Mouse (Mus musculus): ENCODE data around the gene Zfp423. TPM values are rescaled to one million over a fixed set of nuclear protein-coding genes. Genes with fewer than 3 reads are reported as not detected.

Gene Zfp423
- polyA plus RNA-seq, 1 experiment from 2014 or later: 25.2 TPM

DNA sequence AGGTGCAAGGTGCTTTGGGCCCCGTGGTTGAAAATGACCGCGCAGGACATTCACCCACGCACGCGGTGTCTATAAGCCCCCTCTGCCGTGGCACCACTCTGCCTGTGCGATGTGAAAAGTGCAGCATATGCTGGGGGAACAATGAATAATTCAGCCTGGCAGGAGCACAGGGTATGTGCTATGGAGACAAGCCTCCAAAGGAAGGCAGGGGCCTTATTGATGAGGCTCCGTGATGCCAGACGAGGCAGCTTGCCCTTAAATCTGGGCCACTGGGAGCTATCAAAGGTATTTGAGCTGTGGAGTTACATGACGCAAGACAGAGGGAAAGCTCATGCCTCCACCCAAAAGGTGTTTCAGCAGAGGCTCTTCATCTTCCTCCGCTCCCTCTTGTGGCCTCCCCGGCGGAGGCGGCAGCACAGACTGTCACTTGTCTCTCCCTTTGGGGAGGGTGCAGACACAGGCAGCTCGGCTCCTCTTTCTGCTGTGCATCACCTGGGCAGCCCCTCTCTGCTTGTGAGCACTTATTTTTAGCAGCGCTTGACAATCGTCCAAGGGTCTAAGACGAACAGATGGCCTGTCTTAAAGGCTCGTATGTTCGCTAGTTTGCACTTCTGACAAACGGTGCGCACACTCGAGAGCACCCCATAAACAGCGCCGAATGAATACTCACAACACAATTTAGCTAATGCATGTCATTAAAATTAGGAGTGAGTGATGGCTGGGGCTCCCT, 291.3 kb downstream of the Zfp423 start:
- no peak for DNase-seq (ENCODE audit: extremely low spot score, low spot score)
- peaks cover 11% of the 10 kb centered on the region for H3K27me3 ChIP-seq (ENCODE audit: poor library complexity, severe bottlenecking)
- peak overlapping the region; percentile 32; the same call in 1 of the 2 replicates for H3K27ac ChIP-seq
- 89% methylated on average over 26 of the region's 26 CpGs for WGBS
- no peaks in the 10 kb centered on the region for H3K9me3 ChIP-seq
- no peak overlapping the region for H3K4me3 ChIP-seq
- H3K36me3 ChIP-seq (replicated peaks): peaks cover 54% of the 10 kb centered on the region
- peaks cover 25% of the 10 kb centered on the region for H3K4me1 ChIP-seq

DNA sequence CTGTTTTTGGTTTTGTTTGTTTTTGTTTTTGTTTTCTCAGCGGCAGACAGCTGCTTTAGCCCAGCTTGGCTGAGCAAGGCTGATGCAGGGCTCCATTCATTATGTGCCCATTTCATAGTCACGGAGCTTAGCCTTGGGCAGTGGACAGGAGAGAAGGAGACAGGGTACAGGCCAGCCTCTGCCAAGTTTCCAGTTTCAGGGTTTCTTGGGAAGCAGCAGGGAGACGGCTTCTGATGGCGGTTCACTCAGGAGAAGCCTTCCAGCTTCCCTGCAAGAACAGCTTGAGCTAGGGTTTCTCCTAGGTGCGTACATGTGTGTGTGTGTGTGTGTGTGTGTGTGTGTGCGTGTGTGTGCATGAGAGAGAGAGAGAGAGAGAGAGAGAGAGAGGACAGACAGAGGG, 292.1 kb downstream of the Zfp423 start:
- Histone ChIP-seq H3K27me3 (ENCODE audit: poor library complexity, severe bottlenecking) (peaks cover 18% of the 10 kb centered on the region), H3K36me3 (replicated peaks) (peaks cover 52% of the 10 kb centered on the region), H3K4me3 (no peak overlapping the region), H3K4me1 (peaks cover 32% of the 10 kb centered on the region), H3K9me3 (no peaks in the 10 kb centered on the region), H3K27ac (no peak overlapping the region)
- DNase-seq (ENCODE audit: extremely low spot score, low spot score): no peak
- 89% methylated on average over 6 of the region's 6 CpGs for WGBS

DNA sequence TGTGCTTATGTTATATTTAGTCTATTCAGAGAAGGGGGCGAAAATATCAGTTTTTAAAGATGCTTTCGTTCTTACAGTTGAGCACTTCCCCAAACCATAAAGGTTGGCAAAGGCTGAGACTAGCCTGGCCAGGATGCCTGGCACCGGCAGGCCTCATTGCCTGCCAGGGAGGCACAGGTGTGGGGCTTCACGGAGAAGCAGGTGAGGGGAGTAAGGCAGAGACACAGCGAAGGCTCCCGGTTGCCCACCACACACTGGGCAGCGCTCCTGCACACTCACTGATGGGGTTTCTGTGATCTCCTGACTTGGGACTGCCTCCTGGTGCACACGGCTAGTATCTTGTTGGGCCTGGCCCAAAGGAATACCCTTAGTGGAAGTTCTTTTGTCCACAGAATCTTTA, 294.1 kb downstream of the Zfp423 start:
- peaks cover 46% of the 10 kb centered on the region for H3K4me1 ChIP-seq
- 92% methylated on average over 8 of the region's 8 CpGs for WGBS
- no peaks in the 10 kb centered on the region for H3K9me3 ChIP-seq
- no peak overlapping the region for H3K27ac ChIP-seq
- H3K27me3 ChIP-seq (ENCODE audit: poor library complexity, severe bottlenecking): peaks cover 37% of the 10 kb centered on the region
- peaks cover 47% of the 10 kb centered on the region for H3K36me3 ChIP-seq (replicated peaks)
- no peak for DNase-seq (ENCODE audit: extremely low spot score, low spot score)
- no peak overlapping the region for H3K4me3 ChIP-seq

DNA sequence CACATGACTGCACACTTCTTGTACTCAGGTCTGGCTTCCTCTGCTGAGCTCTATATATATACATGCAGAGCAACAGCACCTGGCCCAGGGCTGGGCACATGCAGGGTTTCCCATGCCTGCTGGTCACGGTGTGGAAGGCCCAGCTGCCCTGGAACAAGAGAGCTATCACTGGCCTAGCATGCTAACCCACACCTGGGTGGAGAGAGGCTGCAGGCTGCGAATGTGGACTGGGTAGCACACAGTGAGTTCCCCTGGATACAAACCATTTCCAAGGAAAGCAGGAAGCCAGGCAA, 295.2 kb downstream of the Zfp423 start:
- H3K27me3 ChIP-seq (ENCODE audit: poor library complexity, severe bottlenecking): peaks cover 49% of the 10 kb centered on the region
- H3K27ac ChIP-seq: no peak overlapping the region

DNA sequence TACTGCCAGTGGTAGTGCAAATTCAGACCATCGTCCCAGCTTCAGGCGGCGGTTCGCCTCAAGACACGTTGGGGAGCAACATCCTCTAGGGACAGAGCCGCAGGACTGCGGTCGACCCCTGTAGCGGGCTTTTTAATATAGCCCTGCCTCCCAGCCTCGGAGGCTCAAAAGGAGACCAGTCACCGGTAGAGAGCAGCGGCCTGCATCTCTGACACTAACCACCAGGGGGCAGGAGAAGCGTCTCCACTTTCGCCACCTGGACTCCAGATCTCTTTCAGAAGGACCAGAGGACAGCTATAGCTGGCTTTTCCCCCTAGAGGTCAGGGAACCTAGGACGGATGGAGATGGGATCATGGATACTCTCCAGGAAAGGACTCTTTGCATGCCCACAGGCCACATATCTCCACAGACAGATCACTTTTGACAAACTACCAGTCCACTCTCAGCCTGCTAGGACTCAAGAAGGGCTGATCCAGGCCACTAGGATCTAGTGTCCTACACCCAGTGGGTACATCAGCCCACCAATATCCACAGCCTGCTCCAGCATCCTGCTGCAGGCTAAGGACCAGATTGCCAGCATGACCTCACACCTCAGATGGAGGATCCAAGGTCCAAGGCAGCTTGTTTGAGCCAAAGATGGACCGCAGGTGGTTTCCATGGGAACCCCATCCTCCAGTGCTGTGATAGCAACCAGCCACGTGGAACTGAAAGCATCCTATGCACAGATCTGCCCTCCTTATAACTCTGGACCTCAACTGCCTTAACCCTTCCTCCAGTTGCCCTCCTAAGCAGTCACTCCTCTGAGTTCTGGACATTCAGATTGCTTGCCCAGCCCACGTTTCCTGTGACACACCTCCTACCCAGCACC, 295.8 kb downstream of the Zfp423 start:
- peak; percentile 84 for DNase-seq (ENCODE audit: extremely low spot score, low spot score)
- Histone ChIP-seq H3K9me3 (no peaks in the 10 kb centered on the region), H3K4me3 (peak overlapping the region; percentile 48), H3K4me1 (peaks cover 57% of the 10 kb centered on the region), H3K27me3 (ENCODE audit: poor library complexity, severe bottlenecking) (peaks cover 55% of the 10 kb centered on the region), H3K36me3 (replicated peaks) (peaks cover 31% of the 10 kb centered on the region), H3K27ac (peak overlapping the region; percentile 82)
- WGBS: 14% methylated on average over 18 of the region's 18 CpGs

More for the DNA sequence above, 295.2 kb downstream of the Zfp423 start:
- peaks cover 58% of the 10 kb centered on the region for H3K4me1 ChIP-seq
- no peaks in the 10 kb centered on the region for H3K9me3 ChIP-seq
- 93% methylated on average over 2 of the region's 2 CpGs for WGBS
- no peak for DNase-seq (ENCODE audit: extremely low spot score, low spot score)
- H3K4me3 ChIP-seq: no peak overlapping the region
- H3K36me3 ChIP-seq (replicated peaks): peaks cover 36% of the 10 kb centered on the region

DNA sequence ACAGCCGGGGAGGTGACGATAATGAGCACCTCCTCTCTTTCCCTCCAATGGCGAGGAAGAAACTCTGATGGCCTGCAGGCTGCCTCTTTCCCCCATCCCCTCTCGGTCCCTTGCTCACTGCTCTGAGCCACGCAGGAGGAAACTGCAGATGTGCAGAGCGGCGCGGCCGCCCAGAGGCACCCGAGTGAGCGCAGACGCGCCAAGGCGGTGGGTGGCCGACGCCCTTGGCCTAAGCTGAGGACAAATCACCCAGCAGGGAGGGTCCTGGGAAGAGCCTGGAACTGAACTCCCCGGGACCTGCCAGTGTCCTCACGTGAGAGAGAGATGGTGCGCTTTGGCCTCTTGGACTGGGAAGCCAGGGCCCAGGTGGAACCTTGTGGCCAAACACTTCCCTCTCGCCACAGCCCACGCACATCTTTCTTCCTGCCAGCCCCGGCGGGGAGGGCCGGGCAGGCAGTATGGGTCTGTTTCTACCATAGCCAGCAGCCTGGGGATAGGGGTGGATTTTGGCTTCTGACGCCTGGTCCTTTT, 296.5 kb downstream of the Zfp423 start:
- Histone ChIP-seq H3K4me3 (peak overlapping the region; percentile 48), H3K4me1 (peaks cover 55% of the 10 kb centered on the region)

DNA sequence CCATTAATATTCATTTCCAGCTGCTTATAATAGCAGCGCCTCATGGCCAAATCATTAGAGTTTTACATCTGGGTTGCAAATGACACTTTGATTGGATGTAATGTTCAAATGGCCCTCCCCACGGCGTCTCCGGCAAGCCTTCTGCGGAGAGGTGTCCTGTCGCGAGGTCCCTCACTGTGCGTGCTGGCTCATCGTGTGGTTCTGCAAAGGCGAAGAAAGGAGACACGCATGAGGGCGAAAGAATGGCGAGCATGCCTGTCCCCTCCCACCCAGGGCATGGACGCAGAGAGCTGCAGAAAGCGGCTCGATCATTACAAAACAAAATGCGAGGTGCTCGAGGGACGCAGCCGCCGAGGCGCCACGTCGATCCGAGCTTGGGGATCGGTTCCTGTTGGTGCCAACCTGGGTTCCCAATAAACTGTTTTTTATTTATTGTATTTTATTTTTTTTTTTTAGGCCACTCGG, 297.1 kb downstream of the Zfp423 start:
- Histone ChIP-seq H3K4me1 (peaks cover 55% of the 10 kb centered on the region), H3K9me3 (no peaks in the 10 kb centered on the region), H3K27me3 (ENCODE audit: poor library complexity, severe bottlenecking) (peaks cover 59% of the 10 kb centered on the region), H3K36me3 (replicated peaks) (peaks cover 21% of the 10 kb centered on the region), H3K4me3 (peak overlapping the region; percentile 48), H3K27ac (peak overlapping the region; percentile 82)
- WGBS: 1% methylated on average over 27 of the region's 27 CpGs
- peak; percentile 49 for DNase-seq (ENCODE audit: extremely low spot score, low spot score)

More for the DNA sequence above, 296.5 kb downstream of the Zfp423 start:
- H3K36me3 ChIP-seq (replicated peaks): peaks cover 25% of the 10 kb centered on the region
- H3K9me3 ChIP-seq: no peaks in the 10 kb centered on the region
- DNase-seq (ENCODE audit: extremely low spot score, low spot score): peak; percentile 52
- peak overlapping the region; percentile 82 for H3K27ac ChIP-seq
- peaks cover 59% of the 10 kb centered on the region for H3K27me3 ChIP-seq (ENCODE audit: poor library complexity, severe bottlenecking)
- under 1% methylated on average over 25 of the region's 25 CpGs for WGBS

DNA sequence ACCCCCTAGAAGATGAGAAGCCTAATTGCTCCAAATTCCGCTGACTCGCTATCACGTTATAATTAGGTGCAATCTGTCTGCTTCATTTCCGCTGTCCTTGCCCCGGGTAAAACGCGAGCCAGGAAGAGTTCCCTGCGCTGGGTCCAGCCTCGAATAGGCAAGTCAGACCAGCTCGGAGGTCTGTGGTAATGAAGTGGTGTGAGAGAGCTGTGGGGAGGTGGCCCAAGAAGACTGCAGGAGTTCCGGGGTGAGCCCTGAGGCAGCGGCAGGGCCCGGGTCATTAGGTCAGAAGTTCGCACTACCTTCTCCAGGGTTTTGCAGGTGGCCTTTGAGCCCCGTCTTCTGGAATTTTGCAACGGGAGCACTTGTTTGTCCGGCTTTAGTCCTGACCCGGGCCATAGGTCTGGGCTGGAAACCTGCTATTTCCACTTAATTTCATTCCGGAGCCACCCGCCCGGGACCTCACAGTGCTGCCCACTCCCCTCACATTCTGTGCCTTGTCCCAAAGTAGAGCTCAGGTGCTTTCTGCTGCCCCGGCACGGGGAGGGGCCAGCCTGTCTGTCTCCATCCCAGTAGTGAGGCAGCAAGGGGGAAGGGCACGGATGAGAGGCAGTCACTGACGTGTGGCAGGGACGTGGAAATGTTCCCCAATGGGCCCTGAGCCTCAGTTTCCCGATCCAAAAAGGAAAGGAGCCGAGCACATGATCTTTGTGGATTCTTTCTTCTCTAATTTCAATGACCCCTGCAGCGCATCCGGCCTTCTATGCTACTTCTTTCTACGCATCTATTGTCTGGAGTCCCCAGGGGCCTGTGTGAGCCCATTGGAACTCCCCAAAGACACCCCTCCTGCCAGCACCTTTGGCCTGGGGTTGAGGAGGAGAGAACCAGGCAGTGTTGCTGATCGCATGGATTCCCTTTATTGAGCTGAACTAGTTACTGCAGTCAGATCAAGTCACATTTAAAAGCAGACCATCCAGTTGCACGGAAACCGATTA, 298.2 kb downstream of the Zfp423 start:
- peaks cover 65% of the 10 kb centered on the region for H3K4me1 ChIP-seq
- peak overlapping the region; percentile 76 for H3K27ac ChIP-seq

DNA sequence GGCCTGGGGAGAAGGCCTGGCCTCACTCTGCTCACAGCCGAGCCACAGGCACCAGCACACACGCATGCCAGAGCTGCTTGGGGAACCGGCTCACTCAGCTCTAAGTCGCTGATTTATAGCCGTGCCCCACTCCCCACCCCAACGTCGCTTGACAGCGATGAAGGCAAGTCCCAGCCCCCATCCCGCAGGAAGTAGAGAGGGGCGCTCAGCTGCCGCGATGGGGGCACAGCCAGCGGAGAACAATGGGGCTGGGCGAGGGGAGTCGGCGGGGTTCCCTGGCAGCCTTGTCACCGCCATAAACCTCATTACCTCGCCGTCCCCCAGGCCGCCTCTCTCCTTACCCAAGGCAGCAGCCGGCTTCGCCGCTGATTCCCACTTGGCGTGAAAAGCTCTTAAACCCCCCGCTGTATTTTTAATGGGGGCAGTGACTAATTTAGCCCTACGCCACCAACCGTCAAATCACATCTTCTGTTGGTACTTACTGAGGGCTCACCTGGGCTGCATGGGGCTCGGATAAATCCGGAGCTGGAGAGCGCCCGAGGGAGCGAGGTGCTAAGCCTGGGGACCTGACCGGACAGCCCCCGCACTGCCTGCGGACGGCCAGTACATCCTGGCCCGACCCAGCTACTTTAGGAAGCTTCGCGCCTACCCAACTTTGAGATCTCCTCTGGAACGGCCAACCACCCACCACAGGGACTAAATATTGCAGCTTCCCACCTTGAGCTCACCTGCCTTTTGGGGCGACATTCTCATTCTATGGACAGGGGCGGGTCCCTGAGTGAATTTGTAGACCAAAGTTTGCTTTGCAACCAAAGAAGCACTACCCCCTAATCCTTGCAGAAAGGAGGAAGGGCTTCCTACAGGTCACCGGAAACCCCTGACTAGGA, 299.1 kb downstream of the Zfp423 start:
- Histone ChIP-seq H3K27me3 (ENCODE audit: poor library complexity, severe bottlenecking) (peaks cover 59% of the 10 kb centered on the region), H3K36me3 (replicated peaks) (peaks cover 7% of the 10 kb centered on the region), H3K4me1 (peaks cover 71% of the 10 kb centered on the region), H3K4me3 (peak overlapping the region; percentile 44), H3K9me3 (no peaks in the 10 kb centered on the region), H3K27ac (peak overlapping the region; percentile 76)
- 2% methylated on average over 43 of the region's 43 CpGs for WGBS
- peak; percentile 54 for DNase-seq (ENCODE audit: extremely low spot score, low spot score)

More for the DNA sequence above, 298.2 kb downstream of the Zfp423 start:
- no peaks in the 10 kb centered on the region for H3K9me3 ChIP-seq
- peak overlapping the region; percentile 44 for H3K4me3 ChIP-seq
- peaks cover 14% of the 10 kb centered on the region for H3K36me3 ChIP-seq (replicated peaks)
- WGBS: 2% methylated on average over 34 of the region's 34 CpGs
- peak; percentile 51 for DNase-seq (ENCODE audit: extremely low spot score, low spot score)
- peaks cover 59% of the 10 kb centered on the region for H3K27me3 ChIP-seq (ENCODE audit: poor library complexity, severe bottlenecking)

DNA sequence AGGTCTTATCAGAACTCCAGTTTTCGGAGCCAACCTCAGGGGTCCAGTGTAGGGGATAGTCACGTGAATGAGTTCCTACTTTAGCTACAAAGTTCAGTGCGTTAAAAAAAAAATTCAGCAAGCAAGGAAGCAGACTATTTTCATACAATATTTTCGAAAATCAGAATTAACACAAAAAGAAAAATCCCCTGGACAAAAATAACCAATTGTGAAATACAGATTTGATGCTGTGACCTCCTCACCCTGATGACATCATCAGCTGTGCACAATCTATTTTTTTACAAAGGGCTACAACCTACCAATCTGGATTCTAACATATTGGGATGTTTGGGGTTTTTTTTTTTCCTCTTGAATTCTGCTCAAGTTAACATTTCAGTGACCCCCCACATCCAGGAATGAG, 301.9 kb downstream of the Zfp423 start:
- Histone ChIP-seq H3K27me3 (ENCODE audit: poor library complexity, severe bottlenecking) (peaks cover 47% of the 10 kb centered on the region), H3K4me3 (no peak overlapping the region), H3K9me3 (no peaks in the 10 kb centered on the region), H3K36me3 (replicated peaks) (0 out of 2 replicates have a peak, but pooled peaks cover 2% of the 10 kb centered on the region), H3K4me1 (peaks cover 51% of the 10 kb centered on the region), H3K27ac (no peak overlapping the region)
- no peak for DNase-seq (ENCODE audit: extremely low spot score, low spot score)
- 76% methylated on average over 4 of the region's 4 CpGs for WGBS

DNA sequence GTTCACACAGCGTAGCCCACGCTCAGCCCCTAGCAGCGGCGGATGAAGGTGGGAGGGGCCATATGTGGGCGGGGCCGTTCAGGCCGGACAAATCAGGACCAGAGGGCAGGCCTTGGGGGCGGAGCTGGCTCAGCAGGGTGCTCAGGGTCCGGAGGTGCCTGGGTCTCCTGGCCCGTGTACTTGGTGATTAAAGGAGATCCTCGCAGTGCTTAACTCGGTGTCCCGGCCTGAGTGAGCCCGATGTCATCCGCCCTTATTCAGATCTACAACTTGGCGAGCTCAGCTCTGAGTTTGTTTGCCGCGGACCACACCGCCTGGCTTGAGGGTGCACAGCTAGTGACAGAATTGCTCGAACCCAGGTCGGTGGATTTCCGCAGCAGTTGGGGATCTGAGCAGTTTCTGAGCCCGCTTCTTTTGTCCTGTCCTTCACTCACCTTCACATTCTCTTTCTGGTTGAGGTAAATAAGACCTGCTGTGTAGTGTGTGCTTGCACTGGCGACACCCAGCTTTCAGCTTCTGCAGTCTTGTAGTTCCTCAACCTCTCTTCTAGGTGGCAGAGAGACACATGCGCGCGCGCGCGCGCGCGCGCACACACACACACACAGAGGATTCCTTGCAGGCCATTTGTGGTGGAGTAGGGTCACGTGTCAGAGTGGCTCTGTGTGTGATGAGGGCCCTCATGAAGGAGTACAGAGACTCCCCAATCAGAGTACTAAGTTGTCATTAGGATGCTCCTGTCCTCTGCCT, 302.7 kb downstream of the Zfp423 start:
- H3K4me1 ChIP-seq: peaks cover 43% of the 10 kb centered on the region
- H3K36me3 ChIP-seq (replicated peaks): 0 out of 2 replicates have a peak, but pooled peaks cover 2% of the 10 kb centered on the region
- no peaks in the 10 kb centered on the region for H3K9me3 ChIP-seq
- H3K27ac ChIP-seq: peak overlapping the region; percentile 37; the same call in 1 of the 2 replicates
- DNase-seq (ENCODE audit: extremely low spot score, low spot score): peak; percentile 81
- H3K27me3 ChIP-seq (ENCODE audit: poor library complexity, severe bottlenecking): peaks cover 38% of the 10 kb centered on the region
- peak overlapping the region; percentile 53 for H3K4me3 ChIP-seq
- WGBS: 8% methylated on average over 35 of the region's 35 CpGs

All from forebrain, embryonic 10.5 days (tissue).